Mouse (Mus musculus) myocyte (in vitro differentiated cells): ENCODE data around the gene Usp22. TPM values are rescaled to one million over a fixed set of nuclear protein-coding genes. Genes with fewer than 3 reads are reported as not detected.

Experiments
- H3K27me3 ChIP-seq: one replicate; pipeline ENCODE4 v1.6.1; 2011; ENCODE audit not compliant: control insufficient read depth, insufficient read depth, insufficient read length
- H3K36me3 ChIP-seq: one replicate; pipeline ENCODE4 v1.6.1; 2011; ENCODE audit not compliant: control insufficient read depth, insufficient read depth
- H3K4me2 ChIP-seq: one replicate; pipeline ENCODE4 v1.6.1; 2011; ENCODE audit warnings: low read depth, control low read depth
- H3K4me3 ChIP-seq: one replicate; pipeline ENCODE4 v1.5.1; 2011; ENCODE audit warnings: mild to moderate bottlenecking, control low read depth, moderate library complexity
- H3K79me2 ChIP-seq: one replicate; pipeline ENCODE4 v1.6.1; 2011; ENCODE audit not compliant: control insufficient read depth, insufficient read depth
- H3ac ChIP-seq: one replicate; pipeline ENCODE4 v1.6.1; 2011; ENCODE audit not compliant: control insufficient read depth, insufficient read length
- CEBPB ChIP-seq: IDR thresholded peaks from 2 replicates; pipeline ENCODE4 v1.6.1; 2011; ENCODE audit warnings: mild to moderate bottlenecking, moderate library complexity; ENCODE audit not compliant: poor library complexity, insufficient read depth, severe bottlenecking
- E2F4 ChIP-seq: IDR thresholded peaks from one replicate; pipeline ENCODE4 v1.6.1; 2011; ENCODE audit warnings: mild to moderate bottlenecking, control low read depth, moderate library complexity; ENCODE audit not compliant: insufficient read depth
- MAX ChIP-seq: IDR thresholded peaks from one replicate; pipeline ENCODE4 v1.6.1; 2011; ENCODE audit warnings: low read depth, mild to moderate bottlenecking, control low read depth
- MYOD1 ChIP-seq, 3 experiments: IDR thresholded peaks; one replicate each; pipeline ENCODE4 v1.6.1; 2011; ENCODE audit warnings: control low read depth in 2 of 3, low read depth in 2 of 3, mild to moderate bottlenecking in 2 of 3, moderate library complexity in 1 of 3; ENCODE audit not compliant: insufficient read length in 2 of 3, control insufficient read depth in 1 of 3
- MYOG ChIP-seq, 3 experiments: IDR thresholded peaks; one replicate each; pipeline ENCODE4 v1.6.1; 2011; ENCODE audit warnings: control low read depth in 2 of 3, low read depth in 2 of 3, mild to moderate bottlenecking in 2 of 3; ENCODE audit not compliant: insufficient read length in 2 of 3, control insufficient read depth in 1 of 3, insufficient read depth in 1 of 3
- POLR2A ChIP-seq: IDR thresholded peaks from one replicate; pipeline ENCODE4 v1.6.1; 2011; ENCODE audit warnings: low read depth, mild to moderate bottlenecking, control low read depth, moderate library complexity; ENCODE audit not compliant: insufficient read length
- POLR2AphosphoS2 ChIP-seq: IDR thresholded peaks from one replicate; pipeline ENCODE4 v1.6.1; 2011; ENCODE audit warnings: low read depth, control low read depth; ENCODE audit not compliant: insufficient read length
- REST ChIP-seq: IDR thresholded peaks from one replicate; pipeline ENCODE4 v1.6.1; 2011; ENCODE audit warnings: mild to moderate bottlenecking, control low read depth, moderate library complexity; ENCODE audit not compliant: insufficient read depth, insufficient read length
- SRF ChIP-seq: IDR thresholded peaks from one replicate; pipeline ENCODE4 v1.6.1; 2011; ENCODE audit warnings: low read depth; ENCODE audit not compliant: control insufficient read depth, insufficient read length
- TCF12 ChIP-seq: IDR thresholded peaks from one replicate; pipeline ENCODE4 v1.6.1; 2011; ENCODE audit warnings: mild to moderate bottlenecking, control low read depth; ENCODE audit not compliant: poor library complexity, insufficient read depth, severe bottlenecking
- TCF3 ChIP-seq: IDR thresholded peaks from one replicate; pipeline ENCODE4 v1.6.1; 2011; ENCODE audit warnings: low read depth, control low read depth; ENCODE audit not compliant: insufficient read length
- USF1 ChIP-seq: IDR thresholded peaks from one replicate; pipeline ENCODE4 v1.6.1; 2011; ENCODE audit warnings: low read depth, mild to moderate bottlenecking, control low read depth, moderate library complexity
- polyA plus RNA-seq: library from polyadenylated mRNA; unstranded; fragments of >200 nt; fragmentation: generic; extraction: Trizol; gene quantifications from one replicate; pipeline ENCODE4 v1.2.1, GENCODE M21; 2012; ENCODE audit warnings: missing spikeins

Gene Usp22
- polyA plus RNA-seq, 1 experiment = 58.8 TPM

- Histone ChIP-seq H3K4me3 (no peak overlapping the region), H3K4me2 (no peak overlapping the region), H3K36me3 (peaks cover 70% of the 10 kb centered on the region), H3K27me3 (no peaks in the 10 kb centered on the region), H3ac (no peak overlapping the region), H3K79me2 (peaks cover 5% of the 10 kb centered on the region)
- no peak for TF ChIP-seq CEBPB
- TF ChIP-seq MYOG (IDR thresholded peaks at IDR 0.05; ENCODE audit: control insufficient read depth in 1 of 3, insufficient read depth in 1 of 3, insufficient read length in 2 of 3, low read depth in 2 of 3) = no peak
- TF ChIP-seq POLR2A = no peak
- no peak for TF ChIP-seq REST
- no peak for TF ChIP-seq USF1
- no peak for TF ChIP-seq MYOD1 (IDR thresholded peaks at IDR 0.05; ENCODE audit: control insufficient read depth in 1 of 3, insufficient read length in 2 of 3, low read depth in 2 of 3)
- no peak for TF ChIP-seq MAX
- no peak for TF ChIP-seq POLR2AphosphoS2
- TF ChIP-seq TCF12 = no peak
- TF ChIP-seq E2F4 = no peak
- no peak for TF ChIP-seq TCF3
- no peak for TF ChIP-seq SRF
Observed at GRCm38 (mm10) chr11:61163341-61163740, 11.5 kb downstream of the Usp22 start.

DNA sequence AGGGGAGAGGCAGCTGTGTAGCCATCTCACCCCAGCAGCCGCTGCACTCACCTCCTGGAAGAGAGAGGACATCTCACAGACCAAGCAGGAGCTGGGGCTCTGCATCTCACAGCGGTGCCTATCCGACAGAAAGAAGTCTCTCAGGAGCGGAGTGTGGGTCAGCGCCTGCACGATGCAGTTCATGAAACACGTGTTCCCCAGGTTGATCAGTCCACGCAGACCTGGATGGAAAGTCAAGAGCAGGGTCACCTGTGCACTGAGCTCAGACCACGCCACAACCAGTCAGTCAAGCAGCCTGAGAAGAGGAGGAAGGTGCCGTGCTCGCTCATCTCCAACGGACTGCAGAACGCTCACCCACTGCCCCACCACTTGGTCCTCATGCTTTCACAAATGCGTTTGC is 12.1 kb downstream of the Usp22 start:
- no peak for TF ChIP-seq MYOD1 (IDR thresholded peaks at IDR 0.05; ENCODE audit: control insufficient read depth in 1 of 3, insufficient read length in 2 of 3, low read depth in 2 of 3)
- no peak for TF ChIP-seq TCF12
- no peak for TF ChIP-seq USF1
- TF ChIP-seq MAX = no peak
- TF ChIP-seq SRF = no peak
- TF ChIP-seq POLR2AphosphoS2 = no peak
- no peak for TF ChIP-seq POLR2A
- TF ChIP-seq TCF3 = no peak
- no peak for TF ChIP-seq CEBPB
- TF ChIP-seq REST = no peak
- TF ChIP-seq E2F4 = no peak
- TF ChIP-seq MYOG (IDR thresholded peaks at IDR 0.05; ENCODE audit: control insufficient read depth in 1 of 3, insufficient read depth in 1 of 3, insufficient read length in 2 of 3, low read depth in 2 of 3) = no peak
- Histone ChIP-seq H3K4me3 (no peak overlapping the region), H3K36me3 (peaks cover 74% of the 10 kb centered on the region), H3K4me2 (no peak overlapping the region), H3K79me2 (no peaks in the 10 kb centered on the region), H3K27me3 (no peaks in the 10 kb centered on the region), H3ac (no peak overlapping the region)

- Histone ChIP-seq H3K79me2 (no peaks in the 10 kb centered on the region), H3K4me3 (no peak overlapping the region), H3K4me2 (no peak overlapping the region), H3ac (no peak overlapping the region), H3K36me3 (peaks cover 81% of the 10 kb centered on the region), H3K27me3 (no peaks in the 10 kb centered on the region)
- TF ChIP-seq USF1 (no peak), SRF (no peak), CEBPB (no peak), POLR2A (no peak), POLR2AphosphoS2 (no peak), TCF12 (no peak), MAX (no peak)
Observed at GRCm38 (mm10) chr11:61161121-61161520, 13.7 kb downstream of the Usp22 start.

GRCm38 (mm10) chr11:61159796-61160732 is 14.8 kb downstream of the Usp22 start:
- H3ac ChIP-seq = no peak overlapping the region
- H3K27me3 ChIP-seq = no peaks in the 10 kb centered on the region
- peaks cover 77% of the 10 kb centered on the region for H3K36me3 ChIP-seq
- H3K4me2 ChIP-seq = no peak overlapping the region
- H3K4me3 ChIP-seq = no peak overlapping the region
- TF ChIP-seq POLR2AphosphoS2 (no peak), MYOD1 (IDR thresholded peaks at IDR 0.05; ENCODE audit: control insufficient read depth in 1 of 3, insufficient read length in 2 of 3, low read depth in 2 of 3) (no peak), REST (no peak)
- no peaks in the 10 kb centered on the region for H3K79me2 ChIP-seq

DNA sequence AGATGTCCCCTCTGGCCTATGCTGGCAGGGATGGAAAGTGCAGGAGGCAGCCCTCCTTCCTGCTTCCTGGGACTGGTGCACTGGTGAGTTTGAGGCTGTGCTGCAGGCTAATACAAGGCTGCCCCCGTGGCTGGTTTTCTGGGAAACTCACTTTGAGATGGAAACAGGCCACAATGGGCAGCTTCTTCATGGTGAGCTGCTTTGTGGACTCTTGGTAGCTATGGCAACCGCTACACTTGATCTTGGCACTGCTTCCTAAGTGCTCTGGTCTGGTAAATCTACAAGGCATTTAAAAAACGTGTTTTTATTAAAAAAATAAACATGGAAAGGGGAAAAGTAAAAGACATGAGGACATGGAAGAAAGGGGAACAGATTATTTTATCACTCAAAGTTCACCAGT is 16.7 kb downstream of the Usp22 start:
- Histone ChIP-seq H3K79me2 (no peaks in the 10 kb centered on the region), H3K36me3 (peaks cover 72% of the 10 kb centered on the region), H3K4me2 (no peak overlapping the region), H3K27me3 (no peaks in the 10 kb centered on the region), H3ac (no peak overlapping the region), H3K4me3 (no peak overlapping the region)
- no peak for TF ChIP-seq CEBPB
- TF ChIP-seq MYOG (IDR thresholded peaks at IDR 0.05; ENCODE audit: control insufficient read depth in 1 of 3, insufficient read depth in 1 of 3, insufficient read length in 2 of 3, low read depth in 2 of 3) = no peak
- no peak for TF ChIP-seq POLR2AphosphoS2
- no peak for TF ChIP-seq SRF
- TF ChIP-seq MAX = no peak
